Mouse (Mus musculus) Patski (cell line): Measurements from ENCODE around the gene Tmem59. TPM values are rescaled to one million over a fixed set of nuclear protein-coding genes. Genes with fewer than 3 reads are reported as not detected.

Experiments
- ATAC-seq: fragments of 100-300 bp; one replicate; pipeline ENCODE4 v1.8.0; 2021
- CTCF ChIA-PET: fragments of 350-600 bp; sonication (Branson Sonifier 250); formaldehyde crosslinking; loops from one replicate; lab custom pipeline; 2022; ENCODE audit warnings: inconsistent platforms; lab: Charles Lee
- POLR2A ChIA-PET: fragments of 350-600 bp; sonication (Branson Sonifier 250); formaldehyde crosslinking; loops from one replicate; lab custom pipeline; 2022; ENCODE audit warnings: antibody characterized with exemption, inconsistent platforms; lab: Charles Lee
- DNase-seq: peaks from one replicate; pipeline ENCODE4 v3.0.0-alpha.2; 2011; ENCODE audit warnings: low read depth, low spot score
- H3K27me3 ChIP-seq: fragments of 371-371 bp; one replicate; pipeline ENCODE4 v1.5.1; 2021
- CTCF ChIP-seq: fragments of 100-300 bp; IDR thresholded peaks from one replicate; pipeline ENCODE4 v1.5.1; 2021
- in situ Hi-C: fragments of 300-500 bp; cut with MboI; formaldehyde crosslinking; loops from 3 replicates; pipeline ENCODE4 v1.11.1; 2018; ENCODE audit warnings: low pct_unique_long_range_greater_than_20kb, mixed read lengths
- polyA plus RNA-seq: library from polyadenylated mRNA; unstranded; gene quantifications from one replicate; pipeline ENCODE4 v1.2.3, GENCODE M21; 2021

The Tmem59 gene
- polyA plus RNA-seq, 1 experiment from 2014 or later: 401 TPM

DNA sequence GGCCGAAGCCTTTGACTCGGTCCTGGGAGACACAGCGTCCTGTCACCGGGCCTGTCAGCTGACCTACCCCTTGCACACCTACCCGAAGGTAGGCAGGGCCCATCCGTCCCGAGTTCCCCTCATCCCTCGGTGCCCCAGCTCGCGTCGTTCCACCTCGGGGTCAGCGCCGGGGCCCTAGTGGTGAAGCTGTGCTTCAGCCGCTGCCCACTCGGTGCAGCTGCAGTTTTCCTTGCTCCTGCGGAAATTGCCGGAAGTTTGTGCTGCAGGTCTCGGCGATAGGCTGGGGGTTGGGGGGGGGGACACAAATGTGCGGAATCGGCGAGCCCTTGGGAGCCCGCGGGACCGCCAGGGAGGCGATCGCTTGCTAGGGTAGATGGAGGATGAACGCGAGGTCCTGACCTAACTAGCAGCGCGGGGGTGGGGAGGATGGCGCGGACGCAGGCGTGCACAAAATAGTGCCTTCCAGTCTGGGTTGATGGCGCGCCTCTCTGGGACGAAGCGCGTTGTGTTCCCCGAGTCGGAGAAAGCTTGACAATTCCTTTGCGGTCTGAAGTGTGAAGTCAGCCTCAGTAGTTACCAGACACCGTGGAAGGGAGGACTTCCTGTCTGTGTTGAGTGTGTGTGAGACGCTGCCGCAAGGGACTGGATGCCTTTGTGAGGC, 761 bp downstream of the Tmem59 start, which contains the start of gene Tceanc2:
Gene Tceanc2 (minus strand): TSS at position 287 of the 661 bp plus-strand sequence.
- ChIA-PET POLR2A (interaction anchor here (1.0 kb wide), 1 partner anchor 10 kb away, joined by 3 read pairs; no protein-coding TSS in a partner anchor), CTCF (interaction anchor here (1.3 kb wide), 1 partner anchor 187 kb away, joined by 4 read pairs; no protein-coding TSS in a partner anchor)
- TF ChIP-seq CTCF: peak; percentile 36
- in situ Hi-C loops: no loop called here
- H3K27me3 ChIP-seq: no peaks in the 10 kb centered on the region
- ATAC-seq: peak; percentile 29
- no peak for DNase-seq

GRCm38 (mm10) chr4:107179561-107179960, 1.4 kb downstream of the Tmem59 start:
- no peak for ATAC-seq
- no peak for DNase-seq
- POLR2A ChIA-PET: no interaction called here
- no peaks in the 10 kb centered on the region for H3K27me3 ChIP-seq
- in situ Hi-C loops: no loop called here
- CTCF ChIA-PET: interaction anchor here (1.3 kb wide), 1 partner anchor 187 kb away, joined by 4 read pairs; no protein-coding TSS in a partner anchor
- no peak for TF ChIP-seq CTCF

GRCm38 (mm10) chr4:107180746-107181145, 2.5 kb downstream of the Tmem59 start:
- POLR2A ChIA-PET: no interaction called here
- DNase-seq: no peak
- ATAC-seq: no peak
- CTCF ChIA-PET: no interaction called here
- in situ Hi-C loops: no loop called here
- no peak for TF ChIP-seq CTCF
- no peaks in the 10 kb centered on the region for H3K27me3 ChIP-seq

- no peak for ATAC-seq
- CTCF ChIA-PET: no interaction called here
- TF ChIP-seq CTCF: no peak
- H3K27me3 ChIP-seq: no peaks in the 10 kb centered on the region
- POLR2A ChIA-PET: no interaction called here
- no peak for DNase-seq
- in situ Hi-C loops: no loop called here
Observed at GRCm38 (mm10) chr4:107181866-107182265, 3.7 kb downstream of the Tmem59 start.

- no peak for TF ChIP-seq CTCF
- in situ Hi-C loops: no loop called here
- DNase-seq: no peak
- CTCF ChIA-PET: interaction anchor here (1.9 kb wide), 1 partner anchor 19 kb away, joined by 7 read pairs; no protein-coding TSS in a partner anchor
- no peak for ATAC-seq
- H3K27me3 ChIP-seq: no peaks in the 10 kb centered on the region
- POLR2A ChIA-PET: no interaction called here
Observed at GRCm38 (mm10) chr4:107182796-107183195, 4.6 kb downstream of the Tmem59 start.

DNA sequence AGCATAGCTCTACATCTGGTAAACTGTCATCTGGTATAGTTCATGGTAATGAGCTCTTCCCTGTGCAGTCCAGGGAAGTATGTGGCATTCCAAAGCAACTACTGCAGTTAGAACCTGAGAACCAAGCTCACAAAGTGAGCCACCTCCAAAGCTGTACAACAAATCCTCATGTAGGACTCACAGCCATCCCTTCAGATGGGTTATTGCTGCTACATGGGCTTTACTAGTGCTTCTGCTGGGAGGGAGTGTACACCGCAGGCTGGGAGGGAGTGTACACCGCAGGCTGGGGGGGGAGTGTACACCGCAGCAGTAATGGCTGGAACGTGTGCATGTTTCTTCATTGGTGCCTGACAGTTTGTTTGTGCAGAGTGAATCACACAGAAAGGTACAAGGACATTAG, 5.0 kb downstream of the Tmem59 start:
- DNase-seq (no peak), ATAC-seq (no peak)
- no peak for TF ChIP-seq CTCF
- POLR2A ChIA-PET: no interaction called here
- CTCF ChIA-PET: interaction anchor here (1.9 kb wide), 1 partner anchor 19 kb away, joined by 7 read pairs; no protein-coding TSS in a partner anchor
- no peaks in the 10 kb centered on the region for H3K27me3 ChIP-seq
- in situ Hi-C loops: no loop called here

GRCm38 (mm10) chr4:107185703-107186102, 7.5 kb downstream of the Tmem59 start:
- in situ Hi-C loops: no loop called here
- TF ChIP-seq CTCF: no peak

GRCm38 (mm10) chr4:107193841-107194240, 15.6 kb downstream of the Tmem59 start:
- ATAC-seq (no peak), DNase-seq (no peak)
- ChIA-PET CTCF (no interaction called here), POLR2A (no interaction called here)
- H3K27me3 ChIP-seq: no peaks in the 10 kb centered on the region
- TF ChIP-seq CTCF: no peak
- in situ Hi-C loops: no loop called here

More at GRCm38 (mm10) chr4:107185703-107186102, 7.5 kb downstream of the Tmem59 start:
- DNase-seq: peak; percentile 93
- CTCF ChIA-PET: interaction anchor here (1.0 to 1.1 kb wide), 2 partner anchors 14 to 24 kb away, joined by 3 read pairs; no protein-coding TSS in a partner anchor
- ATAC-seq: peak; percentile 69
- POLR2A ChIA-PET: interaction anchor here (1.2 kb wide), 1 partner anchor 273 kb away, joined by 3 read pairs; no protein-coding TSS in a partner anchor
- H3K27me3 ChIP-seq: no peaks in the 10 kb centered on the region

- DNase-seq (no peak), ATAC-seq (no peak)
- ChIA-PET CTCF (no interaction called here), POLR2A (no interaction called here)
- TF ChIP-seq CTCF: no peak
- in situ Hi-C loops: no loop called here
- no peaks in the 10 kb centered on the region for H3K27me3 ChIP-seq
Observed at GRCm38 (mm10) chr4:107196454-107196853, 18.3 kb downstream of the Tmem59 start.

DNA sequence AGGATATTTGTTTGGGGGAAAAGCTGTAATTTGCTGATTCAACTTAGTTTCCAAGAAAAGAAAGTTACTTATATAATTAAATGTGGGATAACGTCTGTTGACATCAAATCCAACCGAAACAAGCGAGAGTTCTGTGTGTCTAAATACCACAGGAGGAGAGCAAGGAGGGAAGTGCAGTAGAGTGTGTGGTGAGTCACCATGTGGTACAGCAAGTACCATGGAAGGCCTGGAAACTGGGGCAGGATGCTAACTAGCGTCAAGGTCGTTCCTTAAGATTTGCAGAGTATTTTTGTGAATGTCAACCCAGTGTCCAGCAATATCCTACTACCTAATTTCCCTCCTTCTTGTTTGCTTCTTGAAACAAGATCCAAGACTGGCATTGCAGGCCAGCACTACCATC, 19.9 kb downstream of the Tmem59 start:
- POLR2A ChIA-PET: no interaction called here
- ATAC-seq (no peak), DNase-seq (no peak)
- in situ Hi-C loops: no loop called here
- no peaks in the 10 kb centered on the region for H3K27me3 ChIP-seq
- TF ChIP-seq CTCF: no peak
- CTCF ChIA-PET: no interaction called here

DNA sequence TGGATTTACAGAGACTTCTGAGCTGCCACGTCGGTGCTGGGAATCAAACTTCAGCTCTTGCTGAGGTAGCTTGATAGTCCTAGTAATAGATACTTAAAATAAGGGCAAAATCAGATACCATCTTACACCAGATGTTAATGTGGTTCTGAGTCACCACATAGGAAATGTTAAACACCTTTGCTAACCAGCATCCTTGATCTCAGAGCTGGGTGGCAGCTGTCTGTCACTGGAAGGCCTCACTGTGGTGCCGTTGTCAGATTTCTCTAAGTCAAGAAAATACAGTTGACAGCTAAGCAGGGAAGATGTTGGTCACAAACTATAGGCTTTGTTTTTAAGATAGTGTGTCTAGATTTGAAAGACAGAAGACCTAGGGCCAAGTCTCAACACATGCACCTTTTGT, 23.6 kb downstream of the Tmem59 start:
- POLR2A ChIA-PET: interaction anchor here (0.7 kb wide), 1 partner anchor 173 kb away, joined by 4 read pairs; no protein-coding TSS in a partner anchor
- in situ Hi-C loops: no loop called here
- ATAC-seq: no peak
- CTCF ChIA-PET: no interaction called here
- no peak for DNase-seq
- no peak for TF ChIP-seq CTCF
- H3K27me3 ChIP-seq: no peaks in the 10 kb centered on the region
